Mouse (Mus musculus) embryo, embryonic 10 days (tissue): Measurements from ENCODE around the gene Golph3l.
"Not testable (repeated sequence)": the region's sequence is repeated elsewhere in the genome, so short reads cannot be mapped to it uniquely, and the experiment has no call there.

Source experiments
- DNase-seq: peaks from one replicate; pipeline ENCODE4 v3.0.0-alpha.2; 2015; ENCODE audit warnings: low spot score

The Golph3l gene

DNA sequence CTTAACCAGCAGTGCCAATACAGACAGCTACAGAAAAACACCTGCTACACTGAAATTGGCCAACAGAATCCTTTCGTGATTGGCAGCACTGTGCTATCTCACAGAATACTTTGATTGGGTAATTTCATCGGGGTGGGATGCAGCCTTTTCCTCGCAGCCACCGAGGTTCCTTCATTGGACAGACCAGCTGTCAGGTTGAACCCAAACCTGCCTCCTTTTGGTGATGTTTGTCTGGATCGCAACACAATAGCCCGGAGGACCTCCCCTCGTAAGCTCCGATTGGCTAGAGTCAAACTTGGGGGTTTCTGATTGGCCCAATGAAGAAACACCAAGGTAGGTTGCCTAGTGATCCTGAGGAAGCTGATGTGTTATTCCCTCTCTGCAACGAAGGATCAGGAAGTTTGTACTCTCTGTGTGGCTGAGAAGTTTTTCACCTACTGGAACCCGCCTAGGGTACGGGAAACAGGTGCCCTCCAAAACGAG is at the start of gene Golph3l:
Gene Golph3l, plus strand, starts transcription at position 331 of the 483 bp plus-strand sequence.
- DNase-seq: peak; percentile 96

DNA sequence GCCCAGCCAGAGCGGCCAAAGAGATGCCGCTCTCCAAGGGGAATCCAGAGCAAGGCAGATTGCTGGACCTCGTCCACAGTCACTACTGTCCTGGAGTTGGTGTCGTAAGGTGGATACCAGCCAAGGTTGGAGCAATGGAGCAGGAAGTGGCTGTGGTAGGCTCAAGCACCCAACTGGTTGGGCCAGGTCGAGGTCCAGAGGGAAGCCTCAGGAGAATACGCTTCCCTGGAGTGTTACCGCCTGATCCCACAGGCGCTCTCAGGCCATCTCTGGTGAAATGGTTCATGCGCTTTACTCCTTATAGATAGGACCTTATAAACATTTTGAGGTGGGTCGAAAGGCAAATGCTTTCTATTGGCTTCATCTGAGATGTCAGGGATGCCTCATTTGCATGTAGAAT is 49.8 kb upstream of the Golph3l start:
- DNase-seq: no peak

DNA sequence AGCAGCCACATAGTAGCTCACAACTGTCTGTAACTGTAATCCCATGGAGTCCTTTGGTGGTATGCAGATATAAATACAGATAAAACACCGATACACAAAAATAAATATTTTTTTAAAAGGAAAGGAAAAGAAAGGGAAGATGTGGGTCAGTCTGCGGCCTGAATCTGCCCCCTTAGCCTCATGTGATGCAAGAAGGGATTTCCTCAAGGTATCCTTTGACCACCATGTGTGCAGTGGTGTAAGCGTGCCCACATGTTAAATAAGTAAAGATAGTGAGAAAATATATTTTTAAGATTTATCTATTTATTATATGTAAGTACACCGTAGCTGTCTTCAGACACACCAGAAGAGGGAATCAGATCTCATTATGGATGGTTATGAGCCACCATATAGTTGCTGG is 48.9 kb upstream of the Golph3l start:
- DNase-seq: no peak

DNA sequence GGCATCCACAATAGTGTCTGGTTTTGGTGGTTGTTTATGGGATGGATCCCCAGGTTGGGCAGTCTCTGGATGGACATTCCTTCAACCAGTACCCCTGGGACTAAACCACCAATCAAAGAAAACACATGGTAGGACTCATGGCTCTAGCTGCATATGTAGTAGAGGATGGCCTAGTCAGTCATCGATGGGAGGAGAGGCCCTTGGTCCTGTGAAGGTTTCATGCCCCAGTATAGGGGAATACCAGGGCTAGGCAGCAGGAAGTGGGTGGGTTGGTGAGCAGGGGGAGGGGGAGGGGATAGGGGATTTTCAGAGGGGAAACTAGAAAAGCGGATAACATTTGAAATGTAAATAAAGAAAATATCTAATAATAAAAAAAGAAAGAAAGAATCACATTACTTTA is 47.5 kb upstream of the Golph3l start:
- DNase-seq: not testable (repeated sequence)

DNA sequence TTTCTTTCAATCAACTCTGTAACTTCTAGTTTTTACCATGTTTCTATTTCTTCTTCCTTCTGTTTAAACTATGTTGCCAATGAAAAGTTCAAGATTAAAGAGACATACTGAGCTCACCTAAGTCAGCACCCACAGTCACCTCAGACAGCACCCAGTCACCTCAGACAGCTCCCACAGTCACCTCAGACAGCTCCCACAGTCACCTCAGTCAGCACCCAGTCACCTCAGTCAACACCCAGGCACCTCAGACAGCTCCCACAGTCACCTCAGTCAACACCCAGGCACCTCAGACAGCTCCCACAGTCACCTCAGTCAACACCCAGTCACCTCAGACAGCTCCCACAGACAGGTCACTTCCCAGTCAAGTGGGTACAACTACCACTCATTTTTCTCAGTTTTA is 46.6 kb upstream of the Golph3l start:
- DNase-seq: no peak

DNA sequence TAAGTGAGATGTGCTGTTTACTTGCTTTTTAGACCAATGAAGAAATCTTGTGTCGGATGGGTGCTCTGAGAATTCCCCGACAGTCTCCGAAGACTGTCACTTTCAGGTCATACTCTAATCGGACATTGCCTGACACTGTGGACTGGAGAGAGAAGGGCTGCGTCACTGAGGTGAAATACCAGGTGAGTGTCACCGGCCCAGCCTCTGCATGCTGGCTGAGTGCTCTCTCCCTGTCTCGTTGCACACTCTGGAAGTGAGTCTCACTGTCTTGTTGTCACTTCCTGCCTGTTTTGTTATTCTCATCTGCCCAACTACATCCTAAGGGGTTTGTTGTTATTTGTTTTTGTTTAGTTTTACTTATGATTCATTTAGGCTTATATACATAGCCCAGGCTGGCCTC is 45.8 kb upstream of the Golph3l start:
- DNase-seq: no peak

DNA sequence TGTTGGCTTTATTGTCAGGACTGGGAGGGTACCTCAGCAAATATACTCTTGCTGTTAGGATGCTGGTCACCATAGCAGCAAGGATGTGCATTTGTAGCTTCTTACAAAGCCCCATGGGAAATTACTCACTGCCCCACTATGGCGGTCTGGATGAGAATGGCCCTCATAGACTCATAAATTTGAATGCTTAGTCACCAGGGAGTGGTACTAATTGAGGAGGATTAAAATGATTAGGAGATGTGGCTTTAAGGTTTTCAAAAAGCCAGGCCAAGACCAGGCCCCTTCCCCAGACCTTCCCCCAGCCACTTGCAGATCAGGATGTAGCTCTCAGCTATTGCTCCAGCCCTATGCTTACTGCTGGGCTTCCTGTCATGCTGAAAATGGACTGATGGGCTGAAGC is 38.6 kb upstream of the Golph3l start:
- no peak for DNase-seq

DNA sequence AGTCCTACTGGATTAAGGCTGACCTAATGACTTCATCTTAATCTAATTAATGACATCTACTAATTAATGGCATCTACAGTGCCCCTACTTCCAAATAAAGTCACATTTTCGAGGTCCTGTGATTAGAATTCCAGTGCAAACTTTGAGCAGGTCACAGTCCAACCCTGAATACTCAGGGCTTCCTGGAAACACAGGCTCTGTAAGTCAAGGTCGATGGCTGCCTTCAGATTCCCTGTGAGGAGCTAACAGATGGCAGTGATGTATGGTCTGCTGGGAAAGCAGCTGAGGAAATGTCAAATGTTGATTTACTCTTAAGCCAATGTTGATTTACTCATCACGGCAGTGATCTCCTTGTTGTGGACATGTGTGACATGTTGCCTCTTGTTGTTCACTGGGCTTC is 34.7 kb upstream of the Golph3l start:
- peak; percentile 7 for DNase-seq

DNA sequence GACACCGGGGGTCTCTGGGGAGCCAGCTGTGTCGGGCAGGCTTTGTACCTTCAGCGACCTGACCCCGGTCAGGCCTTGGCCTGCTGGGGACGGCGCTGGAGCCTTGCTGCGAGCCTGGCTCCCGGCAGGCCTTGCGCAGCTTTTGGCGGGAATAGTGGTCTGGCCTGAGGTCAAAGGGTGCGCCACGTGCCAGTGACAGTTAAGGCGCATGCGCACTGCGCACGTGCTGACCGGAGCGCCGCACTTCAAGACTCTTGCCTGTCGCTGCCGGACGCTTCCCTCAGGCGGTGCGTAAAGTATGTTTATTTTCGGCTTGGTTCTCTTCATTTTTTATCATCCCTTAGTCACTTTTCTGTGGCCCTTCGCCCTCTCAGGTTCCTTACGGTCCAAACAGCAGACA is 29.3 kb upstream of the Golph3l start, which contains the start of gene Hormad1:
Gene Hormad1, plus strand, starts transcription at position 241 of the 400 bp plus-strand sequence.
- no peak for DNase-seq

DNA sequence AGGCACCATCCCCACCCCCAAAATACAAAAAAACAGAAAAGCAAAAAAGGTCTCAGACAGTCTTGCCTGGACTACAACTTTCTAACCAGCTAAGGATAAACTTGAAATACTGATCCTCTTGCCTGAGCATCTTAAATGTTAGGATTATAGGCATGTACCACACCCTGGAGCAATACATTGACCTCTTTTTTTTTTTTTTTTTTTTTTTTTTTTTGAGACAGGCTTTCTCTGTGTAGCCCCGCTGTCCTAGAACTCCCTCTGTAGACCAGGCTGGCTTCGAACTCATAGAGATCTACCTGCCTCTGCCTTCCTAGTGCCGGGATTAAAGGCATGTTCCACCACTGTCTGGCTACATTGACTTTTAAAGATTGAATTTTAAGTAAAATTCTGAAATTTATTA is 28.0 kb upstream of the Golph3l start:
- no peak for DNase-seq

DNA sequence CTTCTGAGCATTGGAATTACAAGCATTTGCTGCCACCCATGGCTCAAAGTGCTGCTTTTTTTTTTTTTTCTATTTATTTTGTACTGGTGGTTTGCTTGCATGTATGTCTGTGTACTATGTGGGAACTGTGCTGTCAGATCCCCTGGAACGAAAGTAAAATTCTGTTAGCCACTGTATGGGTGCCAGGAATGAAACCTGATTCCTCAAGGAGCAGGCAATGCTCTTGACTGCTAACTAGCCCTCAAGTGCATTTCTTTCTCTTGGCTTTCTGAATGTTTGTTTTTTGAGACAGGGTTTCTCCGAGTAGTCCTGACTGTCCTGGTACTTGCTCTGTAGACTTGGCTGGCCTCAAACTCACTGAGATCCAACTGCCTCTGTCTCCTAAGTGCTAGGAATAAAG is 26.9 kb upstream of the Golph3l start:
- no peak for DNase-seq

DNA sequence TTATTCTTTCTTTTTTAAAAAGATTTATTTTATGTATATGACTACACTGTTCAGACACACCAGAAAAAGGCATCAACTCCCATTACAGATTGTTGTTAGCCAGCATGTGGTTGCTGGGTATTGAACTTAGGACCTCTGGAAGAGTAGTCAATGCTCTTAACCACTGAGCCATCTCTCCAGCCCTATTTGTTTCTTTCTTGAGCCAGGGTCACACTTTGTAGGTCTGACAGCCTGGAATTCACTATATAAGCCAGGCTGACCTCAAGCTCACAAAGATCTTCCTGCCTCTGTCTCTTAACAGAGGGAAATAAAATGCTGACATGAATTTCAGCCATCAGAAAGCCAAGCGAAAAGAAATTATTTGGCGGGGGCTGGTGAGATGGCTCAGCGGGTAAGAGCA is 19.1 kb upstream of the Golph3l start:
- no peak for DNase-seq

DNA sequence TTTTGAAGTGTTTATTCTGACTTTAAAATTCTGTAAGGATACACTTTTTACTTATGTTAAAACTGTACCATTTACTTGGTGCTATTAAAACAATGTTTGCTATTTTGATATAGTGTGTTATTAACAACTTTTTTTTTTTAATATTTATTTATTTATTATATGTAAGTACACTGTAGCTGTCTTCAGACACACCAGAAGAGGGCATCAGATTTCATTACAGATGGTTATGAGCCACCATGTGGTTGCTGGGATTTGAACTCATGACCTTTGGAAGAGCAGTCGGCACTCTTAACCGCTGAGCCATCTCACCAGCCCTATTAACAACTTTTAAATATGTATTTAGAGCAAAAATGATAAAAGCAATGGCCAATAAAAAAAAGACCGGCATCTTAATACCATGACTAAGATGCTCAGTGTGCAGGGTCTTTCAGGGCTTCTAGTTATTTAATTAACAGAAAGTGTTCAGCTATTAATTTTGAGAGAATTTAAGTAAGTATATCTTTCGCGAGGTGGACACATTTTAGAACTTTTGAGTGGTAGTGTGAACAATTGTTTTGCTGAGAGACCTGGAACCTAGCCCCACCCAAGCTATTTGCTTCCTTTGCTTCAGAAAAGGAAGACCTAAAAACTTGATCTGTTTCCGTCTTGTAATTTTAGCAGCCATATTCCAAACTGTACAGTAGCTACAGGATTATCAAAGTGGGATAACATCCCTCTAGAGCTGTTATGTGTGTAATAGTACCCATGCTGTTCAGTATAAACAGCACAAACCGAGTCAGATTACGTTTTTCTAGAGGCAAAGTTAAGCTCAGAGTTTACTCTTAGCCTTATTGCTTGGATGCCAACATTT is 755 bp upstream of the Golph3l start:
- DNase-seq: no peak

DNA sequence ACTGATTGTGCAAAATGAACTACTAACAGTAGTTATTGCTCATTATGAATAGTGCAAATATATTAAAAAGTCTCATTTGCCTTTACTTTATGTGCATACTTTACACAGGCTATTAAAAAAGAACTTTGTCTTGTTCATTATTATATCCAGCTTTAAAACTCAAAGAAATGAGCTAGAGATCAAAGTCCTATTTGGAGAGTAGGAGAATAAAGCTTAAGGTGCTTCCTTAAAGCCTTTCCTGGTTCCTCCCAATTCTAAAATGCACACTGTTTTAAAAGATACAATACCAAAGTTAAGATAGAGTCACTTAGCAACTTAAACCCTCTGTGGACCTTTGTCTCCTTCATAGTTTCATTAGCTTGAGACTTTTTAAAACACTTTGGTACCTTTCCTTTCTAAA is 10.0 kb downstream of the Golph3l start:
- no peak for DNase-seq

DNA sequence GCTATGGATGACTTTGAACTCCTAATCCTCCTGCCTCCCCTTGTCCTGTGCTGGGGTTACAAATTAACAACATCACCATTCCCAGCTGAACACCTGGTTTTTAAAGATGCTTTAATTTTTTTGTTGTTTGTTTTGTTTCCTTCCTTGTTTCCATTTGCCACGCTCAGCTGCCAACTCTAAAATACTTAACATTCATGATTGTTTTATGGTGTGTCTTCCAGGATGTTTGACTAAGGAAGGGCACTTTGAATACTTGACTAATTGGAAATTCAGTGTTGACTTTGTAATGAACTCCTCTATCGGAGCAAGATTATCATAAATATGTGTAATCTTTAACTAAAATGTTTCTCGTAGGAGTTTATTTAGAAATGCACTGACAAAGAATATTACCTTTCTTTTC is 12.6 kb downstream of the Golph3l start:
- no peak for DNase-seq

DNA sequence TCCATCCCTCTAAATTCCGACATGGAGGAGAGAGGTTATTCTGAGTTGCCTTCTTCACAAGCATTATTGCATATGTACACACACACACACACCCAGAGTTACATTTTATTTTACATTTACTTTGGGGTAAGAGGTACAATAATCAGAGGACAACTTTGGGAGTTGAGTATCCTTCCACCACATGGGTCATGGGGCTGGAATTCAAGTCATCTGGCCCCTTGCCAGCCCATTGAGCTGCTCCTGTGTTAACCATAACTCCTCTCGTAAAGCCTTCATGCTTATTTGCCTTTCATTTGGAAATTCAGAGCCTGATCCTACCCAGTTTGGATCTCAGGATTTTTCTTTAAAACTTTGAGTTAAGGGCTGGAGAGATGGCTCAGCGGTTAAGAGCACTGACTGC is 17.4 kb downstream of the Golph3l start:
- DNase-seq: no peak

DNA sequence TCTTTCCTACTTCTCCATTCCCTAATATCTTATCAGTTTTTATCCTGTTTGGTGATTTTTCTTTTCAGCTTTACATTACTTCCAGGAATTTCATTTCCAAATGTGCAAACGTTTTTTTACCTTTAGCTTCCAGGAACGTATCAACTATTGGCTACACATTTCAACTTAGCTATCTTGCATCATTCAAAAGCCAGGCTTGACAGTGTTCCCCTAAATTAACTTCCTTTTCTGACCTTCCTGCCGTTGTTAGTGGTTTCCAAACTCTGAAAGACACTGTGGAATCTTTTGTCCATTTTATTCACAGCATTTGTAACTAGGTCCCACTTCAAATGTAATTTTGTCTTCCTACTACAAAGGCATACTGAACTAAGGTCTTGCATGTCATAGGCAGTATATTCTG is 20.5 kb downstream of the Golph3l start:
- no peak for DNase-seq

DNA sequence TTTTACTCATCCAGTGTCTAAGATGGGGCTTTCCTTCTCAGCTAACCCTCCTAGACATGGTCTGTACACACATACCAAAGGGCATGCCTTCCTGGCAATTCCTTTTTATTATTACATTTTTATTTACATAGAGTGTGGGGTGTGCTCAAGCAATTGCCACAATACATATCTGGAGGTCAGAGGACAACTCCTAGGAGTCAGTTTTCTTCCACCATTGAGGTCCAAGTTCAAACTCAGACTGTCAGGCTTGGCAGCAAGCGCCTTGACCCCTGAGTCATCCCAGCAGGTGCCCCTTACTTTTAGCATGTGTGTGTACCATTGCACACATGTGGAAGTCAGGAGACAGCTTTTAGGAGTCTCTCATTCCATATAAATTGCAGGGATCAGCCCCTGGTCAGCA is 25.3 kb downstream of the Golph3l start:
- no peak for DNase-seq

DNA sequence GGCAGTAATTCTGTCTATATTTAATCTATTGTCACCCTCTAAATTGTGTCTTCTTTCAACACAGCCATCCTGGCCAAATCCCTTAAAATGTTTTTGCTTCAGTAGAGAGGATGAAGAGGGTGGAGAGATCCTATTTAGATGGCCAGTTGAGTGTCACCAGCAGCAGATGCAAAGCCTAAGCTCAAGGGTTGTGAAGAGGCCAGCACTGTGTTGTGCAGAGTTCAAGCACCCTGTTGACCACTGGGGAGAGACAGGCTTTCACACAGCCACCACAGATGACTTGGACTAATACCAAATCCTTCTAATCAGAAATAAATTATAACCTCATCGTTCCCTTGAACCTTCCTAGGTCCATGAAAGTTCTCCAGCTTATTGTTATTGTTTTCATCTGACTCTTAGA is 29.8 kb downstream of the Golph3l start:
- DNase-seq: no peak

DNA sequence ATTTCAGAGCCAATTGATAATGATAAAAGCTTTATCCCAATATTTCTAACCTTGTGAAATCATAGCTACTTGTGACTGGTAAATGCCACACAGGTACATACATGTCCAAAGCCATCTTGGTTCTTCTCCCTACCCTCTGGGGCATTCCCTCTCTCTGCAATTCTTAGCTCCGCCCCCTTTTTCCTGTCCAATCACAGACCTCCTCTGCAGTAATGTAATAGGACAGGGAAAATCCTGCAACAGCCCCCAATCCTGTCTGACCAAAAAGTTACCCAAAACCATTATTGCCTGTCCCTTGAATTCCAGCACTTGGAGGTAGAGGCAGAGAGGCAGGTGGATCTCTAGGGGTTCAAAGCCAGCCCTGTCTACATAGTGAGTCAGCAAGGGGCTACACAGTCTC is 32.5 kb downstream of the Golph3l start:
- DNase-seq: no peak

DNA sequence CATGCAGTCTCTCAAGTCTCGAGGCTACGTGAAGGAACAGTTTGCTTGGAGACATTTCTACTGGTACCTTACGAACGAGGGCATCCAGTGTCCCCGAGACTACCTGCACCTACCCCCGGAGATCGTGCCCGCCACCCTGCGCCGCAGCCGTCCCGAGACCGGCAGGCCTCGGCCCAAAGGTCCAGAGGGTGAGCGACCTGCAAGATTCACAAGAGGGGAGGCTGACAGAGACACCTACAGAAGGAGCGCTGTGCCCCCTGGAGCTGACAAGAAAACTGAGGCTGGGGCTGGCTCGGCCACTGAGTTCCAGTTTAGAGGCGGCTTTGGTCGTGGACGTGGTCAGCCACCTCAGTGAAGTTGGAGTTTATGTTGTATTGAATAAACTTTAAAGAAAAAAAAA is 33.7 kb downstream of the Golph3l start:
- DNase-seq: not testable (repeated sequence)

DNA sequence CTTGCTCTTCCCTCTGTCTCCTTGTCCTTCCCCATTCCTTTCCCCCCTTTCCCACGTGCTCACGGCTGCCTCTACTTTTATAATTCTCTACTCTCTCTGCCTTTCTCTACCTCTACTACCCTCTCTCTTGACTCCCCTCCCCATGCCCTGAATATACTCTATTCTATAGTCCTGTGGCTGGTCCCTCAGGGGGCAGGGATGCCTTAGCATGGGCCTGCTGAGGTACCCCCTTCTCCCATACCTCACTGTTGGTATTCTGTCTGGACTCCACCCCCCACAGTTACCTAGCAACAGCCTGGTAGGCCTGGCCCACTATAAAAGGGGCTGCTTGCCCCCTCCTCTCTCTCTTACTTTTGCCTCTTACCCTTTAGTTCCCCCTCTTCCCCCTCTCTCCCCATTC is 34.8 kb downstream of the Golph3l start:
- no peak for DNase-seq

DNA sequence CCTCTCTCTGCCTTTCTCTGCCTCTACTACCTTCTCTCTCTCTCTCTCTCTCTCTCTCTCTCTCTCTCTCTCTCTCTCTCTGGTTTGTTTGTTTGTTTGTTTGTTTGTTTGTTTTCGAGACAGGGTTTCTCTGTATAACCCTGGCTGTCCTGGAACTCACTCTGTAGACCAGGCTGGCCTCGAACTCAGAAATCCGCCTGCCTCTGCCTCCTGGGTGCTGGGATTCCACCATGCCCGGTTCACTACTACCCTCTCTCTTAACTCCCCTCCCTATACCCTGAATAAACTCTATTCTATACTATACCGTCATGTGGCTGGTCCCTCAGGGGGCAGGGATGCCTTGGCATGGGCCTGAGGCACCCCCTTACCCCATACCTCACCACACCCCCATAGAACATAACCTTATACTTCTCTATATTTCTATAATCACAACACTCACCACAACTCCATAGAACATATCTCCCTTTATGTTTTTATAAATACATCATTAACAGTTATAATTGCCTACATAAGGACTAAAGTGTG is 35.3 kb downstream of the Golph3l start:
- DNase-seq: not testable (repeated sequence)
